22 mouse cellular contexts compared by ENCODE assay signal in genomic region chr7:37392122-37392521, GRCm38 (mm10).
"Had no signal": no experiment of that assay in that cellular context is flagged by ENCODE, and none has a peak within 500 bp of the region (broad histone marks: within the 10 kb centered on the region; RNA-seq: fewer than 3 reads in every experiment).

No protein-coding gene starts in this region.

- H3K9ac ChIP-seq: limb, embryonic 13.5 days; liver, embryonic 12.5 days; liver, embryonic 15.5 days; lung, embryonic 15.5 days; midbrain, embryonic 13.5 days; neural tube, embryonic 13.5 days; stomach, embryonic 15.5 days had no signal

- H3K4me2 ChIP-seq: limb, embryonic 13.5 days; liver, embryonic 12.5 days; liver, embryonic 15.5 days; lung, embryonic 15.5 days; midbrain, embryonic 13.5 days; neural tube, embryonic 13.5 days; stomach, embryonic 15.5 days had no signal

- H3K27me3 ChIP-seq: limb, embryonic 13.5 days; liver, embryonic 12.5 days; liver, embryonic 15.5 days; lung, embryonic 15.5 days; megakaryocyte, embryonic 14.5 days; midbrain, embryonic 13.5 days; neural tube, embryonic 13.5 days; stomach, embryonic 15.5 days had no signal

- H3K4me1 ChIP-seq: liver, embryonic 12.5 days; liver, embryonic 15.5 days; megakaryocyte, embryonic 14.5 days; stomach, embryonic 15.5 days had no signal

- H3K27ac ChIP-seq: limb, embryonic 10.5 days; limb, embryonic 13.5 days; liver, embryonic 12.5 days; liver, embryonic 15.5 days; lung, embryonic 15.5 days; midbrain, embryonic 10.5 days; midbrain, embryonic 13.5 days; stomach, embryonic 15.5 days had no signal

- DNase-seq: kidney, postnatal 14 days; kidney, postnatal 4 days; liver; lung, adult 18-20 months; lung, postnatal 10 days; lung, postnatal 36 days; retina, postnatal 1 day; right cerebral cortex, postnatal 25 days; spleen, adult 18-20 months; thymus, postnatal 25 days had no signal

- H3K9me3 ChIP-seq: limb, embryonic 10.5 days; limb, embryonic 13.5 days; liver, embryonic 12.5 days; liver, embryonic 15.5 days; lung, embryonic 15.5 days; midbrain, embryonic 10.5 days; midbrain, embryonic 13.5 days; neural tube, embryonic 13.5 days; stomach, embryonic 15.5 days had no signal

- ATAC-seq: liver, embryonic 12.5 days; midbrain, embryonic 13.5 days; midbrain, embryonic 16.5 days had no signal

- H3K36me3 ChIP-seq: limb, embryonic 10.5 days; limb, embryonic 13.5 days; liver, embryonic 12.5 days; liver, embryonic 15.5 days; lung, embryonic 15.5 days; midbrain, embryonic 10.5 days; midbrain, embryonic 13.5 days; neural tube, embryonic 13.5 days; stomach, embryonic 15.5 days had no signal

- H3K4me3 ChIP-seq: limb, embryonic 10.5 days; limb, embryonic 13.5 days; liver, embryonic 12.5 days; liver, embryonic 15.5 days; lung, embryonic 15.5 days; megakaryocyte, embryonic 14.5 days; midbrain, embryonic 10.5 days; midbrain, embryonic 13.5 days; myocyte; neural tube, embryonic 13.5 days; stomach, embryonic 15.5 days had no signal
